Mouse (Mus musculus) intestine, embryonic 15.5 days (tissue): ENCODE results near the gene Cebpe. TPM values are rescaled to one million over a fixed set of nuclear protein-coding genes. Genes with fewer than 3 reads are reported as not detected.
A peak's percentile ranks its signal among the peaks of the same experiment; 100 is the strongest.

Experiments
- ATAC-seq: fragments of 200-750 bp; cut with Nextera tagmentation; 2 replicates; pipeline ENCODE4 v1.8.0; 2017; ENCODE audit warnings: moderate TSS enrichment, moderate library complexity
- H3K27ac ChIP-seq: fragments of 300-500 bp; sonication (generic); 2 replicates; pipeline ENCODE4 v1.5.1; 2015; ENCODE audit warnings: mild to moderate bottlenecking, inconsistent platforms
- H3K27me3 ChIP-seq: fragments of 300-500 bp; sonication (generic); replicated peaks from 2 replicates; pipeline ENCODE4 v1.6.1; 2015; ENCODE audit warnings: inconsistent platforms
- H3K36me3 ChIP-seq: fragments of 300-500 bp; sonication (generic); 2 replicates; pipeline ENCODE4 v1.6.1; 2015; ENCODE audit warnings: inconsistent platforms
- H3K4me1 ChIP-seq: fragments of 300-500 bp; sonication (generic); replicated peaks from 2 replicates; pipeline ENCODE4 v1.6.1; 2015; ENCODE audit warnings: inconsistent platforms
- H3K4me2 ChIP-seq: fragments of 300-500 bp; sonication (generic); replicated peaks from 2 replicates; pipeline ENCODE4 v1.6.1; 2015; ENCODE audit warnings: mild to moderate bottlenecking, inconsistent platforms
- H3K4me3 ChIP-seq: fragments of 300-500 bp; sonication (generic); replicated peaks from 2 replicates; pipeline ENCODE4 v1.5.1; 2015; ENCODE audit warnings: inconsistent platforms
- H3K9ac ChIP-seq: fragments of 300-500 bp; sonication (generic); 2 replicates; pipeline ENCODE4 v1.6.1; 2015; ENCODE audit warnings: inconsistent platforms
- H3K9me3 ChIP-seq: fragments of 300-500 bp; sonication (generic); 2 replicates; pipeline ENCODE4 v1.6.1; 2016; ENCODE audit warnings: inconsistent platforms
- WGBS: fragments of 180-500 bp; shearing (Covaris S2); methylation state at CpG from one replicate; pipeline ENCODE4 v1.1.7; 2015; 5-methylcytosine and 5-hydroxymethylcytosine counted together
- polyA plus RNA-seq: library from polyadenylated mRNA; unstranded; fragments of >200 nt; fragmentation: Nextera tagmentation; extraction: Ambion mirVana; gene quantifications from 2 replicates; pipeline ENCODE4 v1.2.1, GENCODE M21; 2015

Gene Cebpe
- polyA plus RNA-seq: 0.19 and 0.21 TPM in 2 replicates

DNA sequence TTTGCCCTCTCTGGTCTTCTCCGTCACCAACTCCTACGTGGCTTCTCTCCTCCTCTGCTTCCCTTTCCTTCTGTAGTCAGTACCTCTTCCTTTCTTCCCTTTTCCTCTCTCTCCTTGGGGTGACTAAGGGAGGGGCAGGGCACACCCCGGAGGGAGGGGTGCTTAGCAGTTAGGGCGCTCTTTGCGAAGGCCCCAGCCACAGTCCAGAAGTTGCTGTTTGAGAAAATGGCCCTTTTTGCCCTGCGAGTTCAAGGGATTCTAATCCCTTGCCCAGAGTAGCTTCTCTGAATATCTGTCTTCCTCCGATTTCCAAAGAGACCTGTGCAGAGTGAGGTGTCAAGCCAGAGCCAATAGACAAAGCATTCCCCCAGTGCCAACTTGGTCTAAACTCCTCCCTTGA is at the start of gene Cebpe:
Cebpe (minus strand) TSS at position 101 of the 400 bp plus-strand sequence.
- Histone ChIP-seq H3K4me3 (no peak within 1 kb of the TSS), H3K36me3 (no peaks in the 10 kb centered on the region), H3K9ac (no peak within 1 kb of the TSS), H3K9me3 (no peaks in the 10 kb centered on the region), H3K27ac (0 out of 2 replicates have a peak within 1 kb of the TSS, but pooled peaks have one; percentile 13), H3K4me2 (no peak within 1 kb of the TSS), H3K27me3 (no peaks in the 10 kb centered on the region), H3K4me1 (0 out of 2 replicates have a peak, but pooled peaks cover 2% of the 10 kb centered on the region)
- ATAC-seq: no peak
- 91% methylated on average over 7 of the region's 7 CpGs for WGBS

DNA sequence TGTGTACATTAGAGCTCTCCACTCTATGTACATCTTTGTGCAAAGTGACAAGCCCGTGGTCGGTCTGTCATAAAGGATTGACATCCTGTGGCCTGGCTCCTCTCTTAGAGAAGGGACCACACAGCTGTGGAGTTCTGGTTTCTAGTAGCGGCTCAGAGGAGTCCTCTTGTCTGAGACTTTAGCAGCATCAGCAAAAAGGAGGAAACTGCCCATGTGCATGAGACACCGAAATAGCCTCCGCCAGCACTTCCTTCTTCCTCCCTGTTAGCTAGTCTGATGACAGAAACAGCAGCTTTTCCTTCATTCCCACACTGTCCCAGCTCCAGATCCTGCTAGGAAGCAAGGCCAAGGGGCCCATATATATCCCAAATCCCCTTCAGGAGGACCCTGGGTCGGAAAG is 44.4 kb upstream of the Cebpe start:
- H3K4me3 ChIP-seq: no peak overlapping the region
- H3K4me2 ChIP-seq: no peak overlapping the region
- no peak for ATAC-seq
- H3K27me3 ChIP-seq: no peaks in the 10 kb centered on the region
- H3K9ac ChIP-seq: no peak overlapping the region
- WGBS: 70% methylated on average over 6 of the region's 6 CpGs
- H3K9me3 ChIP-seq: no peaks in the 10 kb centered on the region
- peaks cover 9% of the 10 kb centered on the region for H3K4me1 ChIP-seq
- peak overlapping the region; percentile 34; the same call in 1 of the 2 replicates for H3K27ac ChIP-seq
- no peaks in the 10 kb centered on the region for H3K36me3 ChIP-seq

DNA sequence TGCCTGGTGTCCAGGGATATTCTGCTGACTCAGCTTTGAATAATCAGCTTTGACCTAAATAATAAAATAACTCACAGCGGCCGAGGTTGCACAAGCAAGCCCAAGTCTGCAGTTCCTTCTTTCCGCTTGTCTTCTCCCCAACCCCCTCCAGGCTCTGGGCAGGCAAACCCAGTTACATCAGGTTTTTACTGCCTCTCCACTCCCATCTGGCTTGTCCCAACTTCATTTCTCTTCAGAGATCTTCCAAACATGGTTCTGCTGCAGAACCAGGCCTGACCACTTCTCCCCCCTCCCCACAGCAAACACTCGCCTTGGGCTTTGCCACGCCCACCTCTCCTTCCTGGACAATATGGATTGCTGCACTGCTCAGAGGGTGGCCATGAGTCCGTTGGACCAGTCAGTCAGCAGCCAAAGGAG is 42.6 kb upstream of the Cebpe start:
- H3K4me2 ChIP-seq: peak overlapping the region; percentile 18; the same call in 1 of the 2 replicates
- H3K36me3 ChIP-seq: no peaks in the 10 kb centered on the region
- H3K4me3 ChIP-seq: no peak overlapping the region
- peaks cover 9% of the 10 kb centered on the region for H3K4me1 ChIP-seq
- 12% methylated on average over 6 of the region's 6 CpGs for WGBS
- no peak overlapping the region for H3K9ac ChIP-seq
- peak; percentile 88 for ATAC-seq
- H3K27me3 ChIP-seq: no peaks in the 10 kb centered on the region
- peak overlapping the region; percentile 78 for H3K27ac ChIP-seq
- no peaks in the 10 kb centered on the region for H3K9me3 ChIP-seq

DNA sequence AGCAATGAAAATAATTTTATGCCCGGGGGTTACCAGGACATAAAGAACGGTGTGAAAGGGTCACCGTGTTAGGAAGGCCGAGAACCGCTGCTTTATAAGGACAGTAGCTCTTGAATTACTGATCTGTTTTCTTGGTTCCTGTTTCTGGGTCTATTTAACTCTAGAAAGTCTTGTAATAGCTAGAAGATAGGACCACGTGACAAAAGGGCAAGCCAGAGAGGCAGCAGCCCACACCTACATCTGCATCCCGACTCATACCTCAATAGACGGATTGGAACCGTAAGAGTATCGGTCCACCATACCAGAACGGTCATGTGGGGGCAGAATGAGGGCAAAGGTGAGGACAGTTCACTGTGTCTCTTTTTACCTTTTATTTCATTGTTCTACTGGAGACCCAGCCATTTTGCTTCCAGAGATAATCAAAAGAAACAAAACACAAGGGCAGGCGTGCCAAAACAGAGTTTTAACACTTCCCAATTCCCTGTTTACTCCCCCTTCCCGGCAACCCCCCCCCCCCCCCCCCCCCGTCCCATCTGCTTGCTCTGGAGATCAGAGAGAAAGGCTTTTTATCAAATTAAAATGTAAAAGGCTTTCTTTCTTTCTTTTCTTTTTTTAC is 42.1 kb upstream of the Cebpe start:
- Histone ChIP-seq H3K27ac (peak overlapping the region; percentile 20; the same call in 1 of the 2 replicates), H3K27me3 (no peaks in the 10 kb centered on the region), H3K4me3 (no peak overlapping the region), H3K4me1 (peaks cover 9% of the 10 kb centered on the region), H3K9me3 (no peaks in the 10 kb centered on the region), H3K4me2 (peak overlapping the region; percentile 17; the same call in 1 of the 2 replicates), H3K9ac (no peak overlapping the region), H3K36me3 (no peaks in the 10 kb centered on the region)
- ATAC-seq: no peak
- whole genome bisulfite sequencing: 68% methylated on average over 14 of the region's 14 CpGs

DNA sequence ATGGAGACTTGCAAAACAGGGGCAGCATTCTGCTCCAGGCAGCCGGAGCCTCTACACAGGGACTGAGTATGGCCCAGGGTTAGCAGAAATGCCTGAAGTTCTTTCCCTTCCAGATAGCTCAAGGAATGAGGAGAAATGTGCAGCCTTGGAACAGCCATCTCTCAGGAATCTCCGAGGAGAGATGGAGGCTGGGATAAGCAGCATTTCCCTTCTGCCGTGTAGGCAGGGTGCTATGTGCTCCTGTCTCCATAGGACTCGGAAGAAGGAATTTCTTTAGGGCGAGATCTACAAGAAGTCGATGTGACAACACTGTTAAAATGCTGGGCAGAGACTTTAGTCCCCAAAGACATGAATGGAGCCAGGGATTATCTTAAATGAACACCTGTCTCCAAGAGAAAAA is 41.0 kb upstream of the Cebpe start:
- Histone ChIP-seq H3K9me3 (no peaks in the 10 kb centered on the region), H3K4me1 (peaks cover 13% of the 10 kb centered on the region), H3K9ac (no peak overlapping the region), H3K36me3 (no peaks in the 10 kb centered on the region), H3K4me3 (no peak overlapping the region), H3K4me2 (no peak overlapping the region), H3K27me3 (no peaks in the 10 kb centered on the region), H3K27ac (no peak overlapping the region)
- 80% methylated on average over 6 of the region's 6 CpGs for WGBS
- ATAC-seq: no peak

DNA sequence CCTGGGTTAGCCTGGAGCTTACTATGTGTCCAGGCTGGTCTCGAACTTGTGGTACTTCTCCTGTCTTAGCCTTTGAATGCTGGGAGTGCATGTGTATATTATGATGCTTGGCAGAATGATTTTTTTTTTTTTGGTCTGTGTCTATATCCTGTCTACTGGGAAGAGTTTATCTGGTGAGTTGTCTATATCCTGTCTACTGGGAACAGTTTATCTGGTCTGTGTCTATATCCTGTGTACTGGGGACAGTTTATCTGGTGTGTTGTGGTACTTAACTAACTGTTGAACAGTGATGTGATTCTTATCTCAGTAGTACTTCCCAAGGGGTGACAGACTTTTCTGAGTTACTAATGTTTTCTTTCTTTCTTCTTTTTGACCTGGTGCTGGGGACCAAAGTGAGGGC is 39.8 kb upstream of the Cebpe start:
- Histone ChIP-seq H3K4me1 (peaks cover 14% of the 10 kb centered on the region), H3K27ac (no peak overlapping the region), H3K9me3 (no peaks in the 10 kb centered on the region), H3K27me3 (no peaks in the 10 kb centered on the region), H3K9ac (no peak overlapping the region), H3K36me3 (no peaks in the 10 kb centered on the region), H3K4me3 (no peak overlapping the region), H3K4me2 (no peak overlapping the region)
- ATAC-seq: no peak
- WGBS: 85% methylated on average over 1 of the region's 1 CpGs

DNA sequence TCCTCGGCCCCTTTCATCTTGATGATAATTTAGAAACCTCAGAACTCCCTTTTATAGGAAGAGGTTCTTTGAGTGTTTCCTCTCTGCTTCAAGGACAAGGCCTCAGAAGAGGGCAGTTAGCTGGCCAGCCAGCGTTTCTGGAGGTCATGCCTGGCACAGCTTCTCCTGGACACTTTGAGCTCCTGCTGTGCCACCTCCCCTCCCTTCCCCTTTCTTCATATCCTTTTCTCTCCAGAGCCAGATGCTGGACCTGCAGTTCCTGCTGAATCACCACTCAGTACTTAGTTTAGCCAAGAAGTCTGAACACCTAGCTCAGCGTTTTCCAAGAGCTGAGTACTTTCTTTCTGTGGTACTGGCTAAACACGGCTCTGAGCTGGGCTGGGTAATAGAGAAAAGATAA is 37.3 kb upstream of the Cebpe start:
- no peaks in the 10 kb centered on the region for H3K9me3 ChIP-seq
- 73% methylated on average over 4 of the region's 4 CpGs for WGBS
- no peak overlapping the region for H3K27ac ChIP-seq
- no peak overlapping the region for H3K4me2 ChIP-seq
- ATAC-seq: no peak
- H3K9ac ChIP-seq: no peak overlapping the region
- H3K4me3 ChIP-seq: no peak overlapping the region
- 0 out of 2 replicates have a peak, but pooled peaks cover 10% of the 10 kb centered on the region for H3K4me1 ChIP-seq
- no peaks in the 10 kb centered on the region for H3K36me3 ChIP-seq
- H3K27me3 ChIP-seq: no peaks in the 10 kb centered on the region

DNA sequence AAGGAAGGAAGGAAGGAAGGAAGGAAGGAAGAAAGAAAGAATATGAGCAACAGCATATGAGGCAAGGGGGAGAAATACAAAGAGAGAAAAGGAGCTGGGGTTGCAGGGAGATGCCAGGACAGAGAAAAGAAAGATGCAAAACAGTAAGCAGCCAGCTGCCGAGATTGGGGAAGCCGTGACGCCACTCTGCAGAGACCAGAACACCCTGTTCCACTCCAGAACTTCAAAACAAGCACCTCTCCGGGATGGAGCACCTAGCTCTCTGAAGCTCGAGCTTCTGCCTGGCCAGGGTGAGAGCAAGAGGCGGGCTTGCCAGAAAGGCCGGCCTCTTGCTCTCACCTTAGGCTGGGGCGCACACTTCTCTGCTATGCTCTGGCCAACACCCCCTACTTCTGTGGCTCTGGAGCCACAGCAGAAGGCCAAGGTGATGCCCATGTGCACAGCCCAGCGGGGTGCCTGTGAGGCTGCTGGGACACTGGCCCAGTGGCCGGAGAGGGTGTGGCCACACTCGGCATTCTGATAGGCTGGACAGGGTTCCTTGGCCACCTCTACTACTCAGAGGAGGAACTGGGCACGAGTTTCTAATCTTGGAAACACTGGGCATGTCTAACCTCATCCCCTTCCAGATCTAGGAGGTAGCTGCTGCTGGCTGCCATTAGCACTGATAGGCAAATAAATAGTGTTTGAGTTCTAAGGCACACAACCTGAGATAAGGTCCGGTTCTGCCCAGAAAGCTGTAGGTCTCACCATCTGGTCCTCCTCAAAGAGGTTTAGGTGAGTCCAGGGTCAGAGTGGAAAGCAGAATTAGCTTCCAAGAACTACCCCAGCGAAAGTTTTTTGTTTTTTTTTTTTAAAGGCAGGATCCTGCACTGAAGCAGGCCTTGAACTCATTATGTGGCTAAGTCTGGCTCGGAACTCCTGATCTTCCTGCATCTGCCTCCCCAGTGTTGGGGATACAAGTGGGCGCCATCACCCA is 36.3 kb upstream of the Cebpe start:
- 0 out of 2 replicates have a peak, but pooled peaks cover 7% of the 10 kb centered on the region for H3K4me1 ChIP-seq
- no peak for ATAC-seq

DNA sequence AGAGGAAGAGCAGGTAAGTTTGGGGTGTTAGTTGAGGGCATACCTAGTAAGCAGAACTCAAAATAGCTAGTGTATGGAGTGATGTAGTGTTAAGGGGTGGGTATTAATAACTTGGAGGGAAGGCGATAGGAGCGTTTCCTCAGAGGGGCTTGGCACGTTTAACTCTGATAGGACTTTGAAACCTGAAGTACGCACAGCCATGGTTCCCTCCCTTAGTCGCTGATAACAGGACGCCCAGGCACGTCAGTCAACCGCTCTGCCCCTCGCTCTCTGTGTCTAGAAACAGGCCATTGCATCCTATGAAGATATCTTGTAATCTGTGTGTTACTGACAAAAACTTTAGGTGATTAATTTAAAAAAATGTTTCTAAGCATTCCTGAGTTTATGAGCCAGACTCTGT is 34.1 kb upstream of the Cebpe start:
- Histone ChIP-seq H3K36me3 (no peaks in the 10 kb centered on the region), H3K9me3 (no peaks in the 10 kb centered on the region), H3K4me2 (no peak overlapping the region), H3K9ac (no peak overlapping the region), H3K4me3 (no peak overlapping the region), H3K4me1 (peaks cover 7% of the 10 kb centered on the region; the same call in 1 of the 2 replicates), H3K27me3 (no peaks in the 10 kb centered on the region), H3K27ac (no peak overlapping the region)
- ATAC-seq: peak; percentile 59
- 69% methylated on average over 9 of the region's 9 CpGs for WGBS

More for the DNA sequence above, 36.3 kb upstream of the Cebpe start:
- 72% methylated on average over 16 of the region's 16 CpGs for WGBS
- Histone ChIP-seq H3K4me2 (no peak overlapping the region), H3K9me3 (no peaks in the 10 kb centered on the region), H3K4me3 (no peak overlapping the region), H3K36me3 (no peaks in the 10 kb centered on the region), H3K27ac (no peak overlapping the region), H3K9ac (no peak overlapping the region), H3K27me3 (no peaks in the 10 kb centered on the region)

DNA sequence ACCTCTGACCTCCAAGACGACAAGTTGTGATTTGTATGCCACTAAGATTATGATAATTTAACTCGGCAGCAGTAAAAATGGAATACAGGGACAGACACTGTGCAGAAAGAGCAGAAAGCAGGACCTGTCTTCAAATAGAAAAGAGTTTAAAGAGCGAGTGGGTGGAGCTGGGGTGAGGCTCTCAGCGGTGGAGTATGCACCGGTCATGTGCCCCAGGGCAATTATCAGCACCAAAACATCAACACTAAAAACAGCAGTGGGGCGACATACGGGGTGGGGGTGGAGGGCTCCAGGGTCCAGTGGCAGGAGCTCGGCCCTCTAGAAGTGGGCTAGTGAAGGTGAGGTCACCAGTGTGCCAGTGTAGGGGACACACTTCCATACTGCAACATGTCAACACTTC is 32.5 kb upstream of the Cebpe start:
- no peaks in the 10 kb centered on the region for H3K27me3 ChIP-seq
- H3K4me3 ChIP-seq: no peak overlapping the region
- H3K4me1 ChIP-seq: peaks cover 7% of the 10 kb centered on the region; the same call in 1 of the 2 replicates
- no peak overlapping the region for H3K4me2 ChIP-seq
- WGBS: 33% methylated on average over 8 of the region's 8 CpGs
- H3K36me3 ChIP-seq: no peaks in the 10 kb centered on the region
- peak; percentile 39; the same call in 1 of the 2 replicates for ATAC-seq
- H3K9me3 ChIP-seq: no peaks in the 10 kb centered on the region
- H3K27ac ChIP-seq: no peak overlapping the region
- no peak overlapping the region for H3K9ac ChIP-seq

DNA sequence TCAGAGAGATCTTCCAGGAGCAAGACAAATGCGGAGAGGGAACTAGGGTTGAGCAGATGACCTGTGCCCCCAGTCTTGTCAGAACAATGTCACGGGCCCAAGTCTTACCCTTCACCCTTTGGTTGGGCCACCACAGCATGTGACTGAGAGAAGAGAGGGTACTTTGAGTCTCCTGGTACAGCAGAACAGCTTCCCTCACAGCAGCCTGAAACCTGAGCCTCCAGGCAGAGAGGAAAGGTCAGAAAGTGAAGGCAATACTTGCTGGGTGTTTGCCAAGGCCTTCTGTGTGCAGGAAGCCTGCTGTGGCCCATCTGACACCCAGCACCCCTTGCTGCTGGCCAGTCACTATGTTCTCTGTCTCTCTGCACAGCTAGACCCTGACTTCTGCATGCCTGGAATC is 30.4 kb upstream of the Cebpe start:
- Histone ChIP-seq H3K9ac (no peak overlapping the region), H3K27me3 (no peaks in the 10 kb centered on the region), H3K9me3 (no peaks in the 10 kb centered on the region), H3K36me3 (no peaks in the 10 kb centered on the region), H3K4me1 (peaks cover 5% of the 10 kb centered on the region; the same call in 1 of the 2 replicates), H3K4me2 (no peak overlapping the region), H3K4me3 (no peak overlapping the region), H3K27ac (no peak overlapping the region)
- 51% methylated on average over 2 of the region's 2 CpGs for WGBS
- ATAC-seq: peak; percentile 73

DNA sequence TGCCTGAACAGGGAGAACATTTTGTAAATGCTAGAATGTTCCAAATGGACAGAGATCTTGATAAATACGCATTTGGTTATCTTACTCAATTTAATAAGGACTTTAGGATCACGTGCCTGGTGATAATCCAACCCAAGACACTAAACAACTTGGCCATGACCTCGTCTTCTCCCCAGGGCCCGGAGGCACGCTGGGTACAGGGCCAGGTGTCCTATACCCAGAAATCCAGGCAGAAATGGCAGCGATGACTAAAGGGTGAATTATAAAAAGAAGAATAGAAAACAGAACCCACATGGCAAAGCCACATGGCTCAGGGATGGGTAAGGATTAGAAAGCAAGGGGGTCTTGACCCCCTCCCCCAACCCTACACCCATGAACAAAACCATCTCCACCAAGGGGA is 29.7 kb upstream of the Cebpe start:
- Histone ChIP-seq H3K4me2 (no peak overlapping the region), H3K36me3 (no peaks in the 10 kb centered on the region), H3K9me3 (no peaks in the 10 kb centered on the region), H3K27ac (no peak overlapping the region), H3K4me3 (no peak overlapping the region), H3K4me1 (peaks cover 7% of the 10 kb centered on the region; the same call in 1 of the 2 replicates), H3K27me3 (no peaks in the 10 kb centered on the region), H3K9ac (no peak overlapping the region)
- 86% methylated on average over 6 of the region's 6 CpGs for WGBS
- no peak for ATAC-seq
